10 mouse cellular contexts compared by ENCODE assay signal in the genomic region with DNA sequence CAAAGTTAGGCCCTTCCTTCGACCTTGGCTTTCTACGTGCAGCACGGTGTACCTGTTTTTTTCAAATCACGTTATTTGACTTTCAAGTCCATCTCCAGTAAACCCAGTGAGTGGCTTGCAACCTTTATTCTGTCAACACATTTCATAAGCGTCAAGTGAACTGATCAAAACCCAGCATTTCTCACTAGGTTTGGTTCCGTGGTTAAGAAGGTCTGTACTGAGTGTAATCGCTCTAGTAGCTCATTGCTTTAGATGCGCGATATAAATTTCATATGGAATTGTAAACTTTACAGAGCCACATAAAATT. TPM values are rescaled to one million over a fixed set of nuclear protein-coding genes. Genes with fewer than 3 reads are reported as not detected.
DNase-seq lines count a peak whose midpoint lies in the region; ATAC-seq and TF ChIP-seq lines count a peak whose summit lies in the region.
"Had no signal": no experiment of that assay in that cellular context is flagged by ENCODE, and none has a peak within 500 bp of the region (broad histone marks: within the 10 kb centered on the region; RNA-seq: fewer than 3 reads in every experiment).

No protein-coding gene starts in this region.

- TF ChIP-seq POLR2A in heart, adult 2 months (IDR thresholded peaks at IDR 0.05; ENCODE audit: insufficient read depth, low read depth, low read length), result no peak

- H3K9ac ChIP-seq in heart, adult 2 months (ENCODE audit: low read depth, low read length), result peak overlapping the region; percentile 97
- peak overlapping the region; percentile 83 for H3K9ac ChIP-seq in forebrain, embryonic 12.5 days
- peak overlapping the region; percentile 68 for H3K9ac ChIP-seq in liver, embryonic 14.5 days (replicated peaks)

- intact Hi-C loops in heart, adult 2 months (cut with DNase I), result loop anchor here (2.0 to 10.0 kb wide), 3 partner anchors 45 to 579 kb away; a partner anchor contains a TSS
- intact Hi-C loops in heart, postnatal 14 days (cut with DNase I), result loop anchor here (5.0 to 10.0 kb wide), 2 partner anchors 84 to 461 kb away; a partner anchor contains a TSS

- TF ChIP-seq EP300 in heart, adult 2 months (IDR thresholded peaks at IDR 0.05; ENCODE audit: insufficient read depth, low read depth, low read length), result no peak
- TF ChIP-seq EP300 in liver, embryonic 14.5 days (IDR thresholded peaks at IDR 0.05; ENCODE audit: low read depth), result no peak

- H3K4me2 ChIP-seq in forebrain, embryonic 12.5 days, result peak overlapping the region; percentile 78
- peak overlapping the region; percentile 97 for H3K4me2 ChIP-seq in liver, embryonic 14.5 days (ENCODE audit: low read depth)

- H3K27ac ChIP-seq in heart, adult 2 months, result peak overlapping the region; percentile 75
- H3K27ac ChIP-seq in forebrain, embryonic 12.5 days, result peak overlapping the region; percentile 82
- peak overlapping the region; percentile 16; the same call in 1 of the 2 replicates for H3K27ac ChIP-seq in liver, embryonic 14.5 days

- 4% methylated on average over 9 of the region's 9 CpGs for whole genome bisulfite sequencing in heart, adult 2 months
- 3% methylated on average over 9 of the region's 9 CpGs for whole genome bisulfite sequencing in forebrain, embryonic 12.5 days
- WGBS in liver, embryonic 14.5 days (ENCODE audit: insufficient replicate concordance), result 3% methylated on average over 9 of the region's 9 CpGs

- H3K79me2 ChIP-seq in heart, adult 2 months (replicated peaks; ENCODE audit: control insufficient read depth, insufficient read depth, low read length), result no peaks in the 10 kb centered on the region
- H3K79me2 ChIP-seq in C2C12 (ENCODE audit: control insufficient read depth, insufficient read depth), result peaks cover 27% of the 10 kb centered on the region

- DNase-seq in heart, adult 2 months, result no peak
- no peak for DNase-seq in heart, postnatal 14 days
- DNase-seq in liver, embryonic 14.5 days (ENCODE audit: low read depth in 3 of 3, low spot score in 3 of 3), result peak; percentile 10 to 23 (median 14)
- no peak for DNase-seq in urinary bladder, adult 18-20 months (ENCODE audit: low spot score in 2 of 2)
- DNase-seq in layer of hippocampus, adult 9-11 months, result no peak
- no peak for DNase-seq in urinary bladder, postnatal 25 days (ENCODE audit: low spot score)

- no peaks in the 10 kb centered on the region for H3K27me3 ChIP-seq in heart, adult 2 months (ENCODE audit: control insufficient read depth, insufficient read depth, low read length)
- no peaks in the 10 kb centered on the region for H3K27me3 ChIP-seq in C2C12 (ENCODE audit: control insufficient read depth, insufficient read depth, insufficient read length)
- H3K27me3 ChIP-seq in forebrain, embryonic 12.5 days, result no peaks in the 10 kb centered on the region
- no peaks in the 10 kb centered on the region for H3K27me3 ChIP-seq in liver, embryonic 14.5 days (ENCODE audit: control insufficient read depth, insufficient read depth, low read length)

- H3K4me1 ChIP-seq in heart, adult 2 months (ENCODE audit: control insufficient read depth, insufficient read depth, low read length), result peaks cover 4% of the 10 kb centered on the region; the same call in 1 of the 2 replicates
- peaks cover 20% of the 10 kb centered on the region for H3K4me1 ChIP-seq in forebrain, embryonic 12.5 days
- H3K4me1 ChIP-seq in liver, embryonic 14.5 days (replicated peaks; ENCODE audit: control insufficient read depth in 2 of 2, insufficient read depth in 2 of 2, low read length in 1 of 2), result peaks cover 2 to 8% of the 10 kb centered on the region in 2 experiments; a peak in 3 of 4 replicates

- H3K4me3 ChIP-seq in heart, adult 2 months, result peak overlapping the region; percentile 83
- H3K4me3 ChIP-seq in C2C12 (ENCODE audit: insufficient read depth, poor library complexity, severe bottlenecking), result peak overlapping the region; percentile 71
- peak overlapping the region; percentile 74 for H3K4me3 ChIP-seq in forebrain, embryonic 12.5 days (replicated peaks)
- H3K4me3 ChIP-seq in liver, embryonic 14.5 days (ENCODE audit: insufficient read depth in 1 of 2, low read depth in 2 of 2, low read length in 2 of 2), result peak overlapping the region; percentile 80 to 81

- H3K9me3 ChIP-seq in forebrain, embryonic 12.5 days, result no peaks in the 10 kb centered on the region
- H3K9me3 ChIP-seq in liver, embryonic 14.5 days (ENCODE audit: control insufficient read depth, low read length), result no peaks in the 10 kb centered on the region

- no peak for TF ChIP-seq CTCF in heart, adult 2 months (IDR thresholded peaks at IDR 0.05)
- TF ChIP-seq CTCF in C2C12 (IDR thresholded peaks at IDR 0.05; ENCODE audit: control insufficient read depth, insufficient read depth, insufficient read length), result no peak
- no peak for TF ChIP-seq CTCF in liver, embryonic 14.5 days (IDR thresholded peaks at IDR 0.05; ENCODE audit: low read depth)

- H3K79me3 ChIP-seq in C2C12 (ENCODE audit: low read depth), result peaks cover 12% of the 10 kb centered on the region

- H3K36me3 ChIP-seq in heart, adult 2 months (ENCODE audit: control insufficient read depth, insufficient read depth, low read length), result no peaks in the 10 kb centered on the region; the same call in none of the 2 replicates
- H3K36me3 ChIP-seq in C2C12 (ENCODE audit: control insufficient read depth, insufficient read depth), result peaks cover 28% of the 10 kb centered on the region
- H3K36me3 ChIP-seq in forebrain, embryonic 12.5 days (replicated peaks), result peaks cover 32% of the 10 kb centered on the region
- H3K36me3 ChIP-seq in liver, embryonic 14.5 days (replicated peaks; ENCODE audit: control insufficient read depth, insufficient read depth, low read depth), result peaks cover 6% of the 10 kb centered on the region; the same call in 1 of the 2 replicates

- H3ac ChIP-seq in C2C12 (ENCODE audit: control insufficient read depth, insufficient read length, low read depth), result peak overlapping the region; percentile 98

- no peak for ATAC-seq in forebrain, embryonic 12.5 days (ENCODE audit: low FRiP score)
- no peak for ATAC-seq in liver, embryonic 14.5 days (ENCODE audit: insufficient read depth)

TF ChIP-seq in C2C12, 6 proteins besides CTCF, POLR2A, EP300 and RAD21:
- TF ChIP-seq MYOG (IDR thresholded peaks at IDR 0.05; ENCODE audit: control insufficient read depth, extremely low read depth, insufficient read length), result no peak
- TF ChIP-seq MAX (IDR thresholded peaks at IDR 0.05), result no peak
- TF ChIP-seq USF1 (IDR thresholded peaks at IDR 0.05; ENCODE audit: low read depth), result no peak
- no peak for TF ChIP-seq CEBPB (IDR thresholded peaks at IDR 0.05; ENCODE audit: low read depth)
- no peak for TF ChIP-seq FOSL1 (IDR thresholded peaks at IDR 0.05; ENCODE audit: insufficient read depth, low read length, poor library complexity, severe bottlenecking)
- TF ChIP-seq MYOD1 (IDR thresholded peaks at IDR 0.05; ENCODE audit: control insufficient read depth, insufficient read length, low read depth), result no peak
TF ChIP-seq in C2C12: peak in this region for 0.

RNA-seq across cellular contexts. Expression of a gene that starts 0.5 kb away (rescaled TPM):
- total RNA-seq in heart, adult 2 months (2021), result 10 to 100 TPM; 74.1 to 82.3 TPM
- polyA plus RNA-seq in heart, adult 2 months (2012; rRNA removed), result 40.7 and 72.7 TPM in 2 replicates
- 10 to 100 TPM; 92.8 to 94.1 TPM for total RNA-seq in heart, postnatal 14 days (2021)
- polyA plus RNA-seq in C2C12 (2012; fragmentation: generic; extraction: Trizol), result 91.5 TPM
- 248 and 263 TPM in 2 replicates for polyA plus RNA-seq in forebrain, embryonic 12.5 days (2016; fragmentation: Nextera tagmentation; extraction: Ambion mirVana)
- polyA plus RNA-seq in liver, embryonic 14.5 days (2012; rRNA removed), result 27.6 and 38.9 TPM in 2 replicates
- 87.4 and 92.6 TPM in 2 replicates for polyA plus RNA-seq in liver, embryonic 14.5 days (2014; fragmentation: Nextera tagmentation; extraction: Ambion mirVana)

RNA-seq across cellular contexts. Expression of a gene that starts 28.2 kb away (rescaled TPM):
- not detected for total RNA-seq in heart, adult 2 months (2021)
- not detected in 2 replicates for polyA plus RNA-seq in heart, adult 2 months (2012; rRNA removed)
- total RNA-seq in heart, postnatal 14 days (2021), result not detected
- not detected for polyA plus RNA-seq in C2C12 (2012; fragmentation: generic; extraction: Trizol)
- not detected in 2 replicates for polyA plus RNA-seq in forebrain, embryonic 12.5 days (2016; fragmentation: Nextera tagmentation; extraction: Ambion mirVana)
- 0.04 TPM in 1 of 2 replicates, not detected in the other for polyA plus RNA-seq in liver, embryonic 14.5 days (2012; rRNA removed)
- 0.13 TPM in 1 of 2 replicates, not detected in the other for polyA plus RNA-seq in liver, embryonic 14.5 days (2014; fragmentation: Nextera tagmentation; extraction: Ambion mirVana)
- total RNA-seq: common myeloid progenitor, adult 5-6 weeks; neutrophil, adult 5-6 weeks had no signal

RNA-seq across cellular contexts. Expression of a gene that starts 45.9 kb away (rescaled TPM):
- 10 to 100 TPM; 34.5 to 39.1 TPM for total RNA-seq in heart, adult 2 months (2021)
- 21.3 and 37.3 TPM in 2 replicates for polyA plus RNA-seq in heart, adult 2 months (2012; rRNA removed)
- total RNA-seq in heart, postnatal 14 days (2021), result 10 to 100 TPM; 39.6 to 42.6 TPM
- 32.2 TPM for polyA plus RNA-seq in C2C12 (2012; fragmentation: generic; extraction: Trizol)
- polyA plus RNA-seq in forebrain, embryonic 12.5 days (2016; fragmentation: Nextera tagmentation; extraction: Ambion mirVana), result 43.8 and 47.0 TPM in 2 replicates
- polyA plus RNA-seq in liver, embryonic 14.5 days (2012; rRNA removed), result 15.8 and 22.2 TPM in 2 replicates
- polyA plus RNA-seq in liver, embryonic 14.5 days (2014; fragmentation: Nextera tagmentation; extraction: Ambion mirVana), result 21.9 and 25.4 TPM in 2 replicates

Comparison
In these comparisons a context has a peak if more than half of its experiments do, and no peak if none do; other contexts are left out.
1. DNase-seq: peak in liver, embryonic 14.5 days (3 of 3); none in heart, adult 2 months (0 of 2), heart, postnatal 14 days (0 of 2), urinary bladder, adult 18-20 months (0 of 2), layer of hippocampus, adult 9-11 months (single experiment) and urinary bladder, postnatal 25 days (single experiment).
2. H3K27ac ChIP-seq: peak in every context shown above with its lines; median percentile 82 in forebrain, embryonic 12.5 days; 75 in heart, adult 2 months; 16 in liver, embryonic 14.5 days.
3. Peak in every context shown above with its lines, with median percentiles within 50 percentile points of each other: H3K4me3 ChIP-seq and H3K9ac ChIP-seq.